Mouse (Mus musculus) erythroid progenitor cell, adult 5-6 weeks (primary cell): ENCODE data around the gene Ybx2. TPM values are rescaled to one million over a fixed set of nuclear protein-coding genes. Genes with fewer than 3 reads are reported as not detected.
"Not testable (repeated sequence)": the region's sequence is repeated elsewhere in the genome, so short reads cannot be mapped to it uniquely, and the experiment has no call there.

Experiments used
- ATAC-seq: replicated peaks from 2 replicates; pipeline ENCODE4 v1.8.0; 2016; ENCODE audit warnings: moderate number of reproducible peaks, mild to moderate bottlenecking, moderate TSS enrichment, inconsistent platforms; ENCODE audit not compliant: poor library complexity, low FRiP score, severe bottlenecking
- total RNA-seq, 2 experiments: library from RNA; stranded (forward) in 1 of 2; stranded (reverse) in 1 of 2; fragments of 150-400 nt in 1 of 2; fragments of 186-747, 209-891 nt in 1 of 2; gene quantifications; 2 replicates each; pipeline versions ENCODE4 v1.2.3 to v1.2.4; 2015 to 2017; ENCODE audit warnings: low replicate concordance in 2 of 2

Gene Ybx2
- total RNA-seq, 2 experiments from 2014 or later: 3.9 TPM; not detected in 1

- ATAC-seq: peak; percentile 82
Observed at GRCm38 (mm10) chr11:69913554-69914371, 21.8 kb upstream of the Ybx2 start, which contains the start of gene Gps2. Gps2 (plus strand) TSS chr11:69913888.

GRCm38 (mm10) chr11:69914372-69914764 lies 21.2 kb upstream of the Ybx2 start:
- peak; percentile 4; the same call in 1 of the 2 replicates for ATAC-seq

- ATAC-seq: no peak
Observed at GRCm38 (mm10) chr11:69914917-69915430, 20.6 kb upstream of the Ybx2 start.

- ATAC-seq: peak; percentile 62
Observed at GRCm38 (mm10) chr11:69915667-69916627, 19.6 kb upstream of the Ybx2 start.

- not testable (repeated sequence) for ATAC-seq
Observed at GRCm38 (mm10) chr11:69916652-69917378, 18.8 kb upstream of the Ybx2 start.

- ATAC-seq: no peak
Observed at GRCm38 (mm10) chr11:69917379-69917948, 18.1 kb upstream of the Ybx2 start.

- ATAC-seq: no peak
Observed at GRCm38 (mm10) chr11:69918118-69918517, 17.5 kb upstream of the Ybx2 start.

- no peak for ATAC-seq
Observed at GRCm38 (mm10) chr11:69919053-69919452, 16.5 kb upstream of the Ybx2 start.

- peak; percentile 64 for ATAC-seq
Observed at GRCm38 (mm10) chr11:69919661-69920265, 15.8 kb upstream of the Ybx2 start.

GRCm38 (mm10) chr11:69920266-69921031 lies 15.1 kb upstream of the Ybx2 start:
- no peak for ATAC-seq

GRCm38 (mm10) chr11:69921114-69922011 lies 14.2 kb upstream of the Ybx2 start, which contains the start of gene Eif5a:
Eif5a (minus strand) TSS chr11:69921958.
- ATAC-seq: peak; percentile 78

- ATAC-seq: no peak
Observed at GRCm38 (mm10) chr11:69922012-69922756, 13.4 kb upstream of the Ybx2 start.

GRCm38 (mm10) chr11:69922796-69923195 lies 12.8 kb upstream of the Ybx2 start:
- no peak for ATAC-seq

GRCm38 (mm10) chr11:69927501-69927900 lies 8.1 kb upstream of the Ybx2 start:
- no peak for ATAC-seq

GRCm38 (mm10) chr11:69929712-69930111 lies 5.9 kb upstream of the Ybx2 start:
- ATAC-seq: no peak

- ATAC-seq: not testable (repeated sequence)
Observed at GRCm38 (mm10) chr11:69930176-69930575, 5.4 kb upstream of the Ybx2 start.
